Mouse (Mus musculus) cerebellum, postnatal 25 days (tissue): Measurements from ENCODE around the gene Fahd2a.
A peak's percentile ranks its signal among the peaks of the same experiment; 100 is the strongest.

Source experiments
- DNase-seq, 2 experiments: peaks; one replicate each; pipeline ENCODE4 v3.0.0; 2021; ENCODE audit warnings: mixed read lengths in 2 of 2

Fahd2a gene

DNA sequence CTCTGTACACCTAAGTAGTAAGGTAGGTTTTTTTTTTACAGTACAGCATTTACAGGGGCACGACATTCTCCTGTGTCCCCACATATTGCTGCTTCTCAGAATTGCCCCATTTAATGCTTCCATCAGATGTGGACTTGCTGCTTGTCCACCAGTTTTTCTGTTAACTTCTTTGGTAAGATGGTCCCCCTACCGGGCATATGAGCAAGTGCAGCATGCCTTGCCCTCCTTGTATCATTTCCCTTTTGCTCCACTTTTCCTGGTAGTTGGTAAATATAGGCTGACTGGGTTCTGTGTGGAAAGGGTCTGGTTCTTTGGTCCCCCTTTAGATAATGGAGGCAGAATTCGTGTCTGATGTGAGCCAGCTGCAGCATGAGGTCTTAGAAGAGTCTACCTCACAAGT is 14.1 kb downstream of the Fahd2a start:
- peak; percentile 34 to 56 for DNase-seq

DNA sequence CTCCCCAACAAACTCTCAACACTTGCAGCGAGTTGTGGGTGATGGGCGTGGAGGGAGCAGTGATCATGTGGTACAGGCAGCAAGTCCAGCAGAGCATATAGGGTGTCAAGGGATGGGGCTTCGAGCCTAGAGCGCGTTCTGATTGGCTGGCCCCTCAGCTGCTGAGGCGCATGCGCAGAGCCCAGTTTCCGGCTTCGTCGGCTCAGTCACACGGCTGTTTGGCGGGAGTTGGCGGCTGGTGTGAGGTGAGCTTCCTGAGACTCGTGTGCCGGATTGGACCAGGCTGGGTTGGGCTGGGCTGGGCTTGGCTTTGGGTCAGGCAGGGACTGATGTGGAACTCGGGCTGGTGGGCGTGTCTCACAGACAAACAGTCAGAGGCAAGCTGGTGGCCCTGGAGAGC is 19.4 kb downstream of the Fahd2a start, which contains the start of gene Gpat2:
Gene Gpat2, plus strand, starts transcription at position 223 of the 400 bp plus-strand sequence.
- DNase-seq, result no peak

DNA sequence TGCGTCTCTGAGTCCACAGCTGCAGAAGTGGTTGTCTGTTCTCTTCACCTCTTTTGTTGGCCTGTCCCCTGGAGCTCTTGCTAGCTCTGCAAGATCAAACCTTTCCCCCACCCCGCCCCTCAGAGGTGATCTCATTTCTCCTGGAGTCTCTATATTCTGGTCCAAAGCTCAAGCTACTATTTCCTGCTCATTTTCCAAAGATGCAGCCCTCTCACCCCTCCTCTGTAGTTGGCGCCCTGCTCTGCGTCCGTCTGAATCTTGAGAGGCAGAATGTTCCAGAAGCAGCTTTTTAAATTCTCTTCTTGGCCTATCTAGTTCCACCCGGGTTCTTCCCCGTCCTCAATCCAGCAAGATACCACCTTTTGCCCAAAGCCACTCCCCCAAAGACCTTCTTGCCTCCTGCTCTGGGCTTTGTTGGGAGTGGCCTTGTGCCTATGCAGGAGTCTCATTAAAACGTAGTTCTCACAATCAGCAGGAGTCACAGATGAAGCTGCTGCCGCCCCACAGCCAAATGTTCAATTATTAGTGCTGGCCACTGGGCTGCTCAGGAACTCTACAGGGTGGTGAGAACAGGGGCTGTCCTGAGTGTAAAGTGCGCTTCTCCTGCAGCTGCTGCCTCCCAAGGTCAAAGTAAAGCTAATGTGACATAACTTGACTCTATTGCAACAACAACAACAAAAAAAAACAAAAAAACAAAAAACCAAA is 25.9 kb downstream of the Fahd2a start:
- DNase-seq, result no peak

DNA sequence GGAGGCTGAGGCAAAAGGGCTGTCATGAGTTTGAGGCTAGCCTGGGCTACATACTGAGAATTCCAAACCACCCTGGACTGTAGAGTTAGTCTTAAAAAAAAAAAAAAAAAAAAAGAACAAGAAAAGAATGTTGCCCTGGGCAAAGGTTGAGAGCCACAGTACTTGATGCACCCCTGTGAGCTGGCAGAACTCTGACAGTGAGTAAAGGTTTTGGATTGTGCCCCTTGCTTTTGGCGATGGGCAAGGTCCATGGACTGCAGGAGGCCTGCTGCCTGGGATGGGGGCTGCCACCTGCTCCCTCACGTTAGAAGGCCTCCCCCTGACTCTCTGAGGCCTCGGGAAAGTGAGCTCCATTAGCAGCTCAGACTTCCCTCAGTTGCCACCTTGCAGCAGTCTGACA is 27.7 kb downstream of the Fahd2a start:
- no peak for DNase-seq

DNA sequence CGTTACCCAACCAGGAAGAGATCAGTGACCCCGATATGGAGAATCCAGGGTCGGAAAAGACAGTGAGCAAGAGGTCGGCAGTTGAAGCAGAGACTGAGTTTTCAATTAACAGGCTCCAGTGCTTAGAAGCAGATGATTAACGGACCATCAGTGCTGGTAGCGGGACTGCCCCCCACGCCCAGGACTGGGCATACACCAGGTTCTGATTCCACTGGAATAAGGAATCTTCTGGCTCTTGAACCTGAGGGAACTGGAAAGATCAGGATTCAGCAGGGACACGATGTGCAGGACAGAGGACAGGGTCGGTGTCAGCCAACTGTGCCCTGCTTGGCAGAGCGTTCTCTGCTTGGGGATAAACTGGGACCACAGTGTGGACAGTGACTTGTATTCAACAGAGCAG is 28.6 kb downstream of the Fahd2a start:
- DNase-seq, result no peak

DNA sequence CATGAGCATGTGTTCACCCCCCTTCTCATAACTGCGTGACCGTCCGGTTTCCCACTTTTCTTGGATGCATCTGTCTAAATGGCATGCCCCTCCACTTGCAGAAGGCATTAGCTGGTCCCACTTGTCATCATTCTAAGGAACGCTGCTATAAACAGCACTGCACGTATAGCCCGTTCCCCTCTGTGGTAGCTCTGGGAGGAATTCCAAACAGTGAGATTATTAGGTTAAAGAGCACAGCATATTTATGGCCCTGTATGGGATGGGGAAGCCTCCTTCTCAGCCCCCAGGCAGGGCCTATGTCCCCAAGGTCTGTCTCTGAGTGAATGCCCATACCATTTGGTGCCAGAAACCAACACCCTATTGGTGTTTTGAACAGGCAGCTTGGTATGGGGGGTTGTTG is 33.2 kb downstream of the Fahd2a start:
- DNase-seq, result no peak

DNA sequence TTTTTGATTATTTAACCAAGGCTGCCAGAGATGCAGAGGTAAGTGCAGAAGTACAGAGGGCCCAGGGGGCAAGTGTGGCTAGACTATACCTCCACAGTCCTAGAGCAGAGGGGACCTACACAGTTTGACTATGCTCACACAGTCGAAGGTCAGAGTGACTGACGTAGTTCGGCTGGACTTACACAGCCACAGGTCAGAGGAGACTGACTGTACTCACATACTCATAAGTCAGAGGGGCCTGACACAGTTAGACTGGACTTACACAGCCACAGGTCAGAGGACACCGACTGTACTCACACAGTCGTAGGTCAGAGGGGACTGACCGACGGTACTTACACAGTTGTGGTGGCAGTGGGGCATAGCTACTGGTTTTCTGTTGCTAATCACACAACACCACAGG is 45.6 kb downstream of the Fahd2a start:
- DNase-seq, result no peak

DNA sequence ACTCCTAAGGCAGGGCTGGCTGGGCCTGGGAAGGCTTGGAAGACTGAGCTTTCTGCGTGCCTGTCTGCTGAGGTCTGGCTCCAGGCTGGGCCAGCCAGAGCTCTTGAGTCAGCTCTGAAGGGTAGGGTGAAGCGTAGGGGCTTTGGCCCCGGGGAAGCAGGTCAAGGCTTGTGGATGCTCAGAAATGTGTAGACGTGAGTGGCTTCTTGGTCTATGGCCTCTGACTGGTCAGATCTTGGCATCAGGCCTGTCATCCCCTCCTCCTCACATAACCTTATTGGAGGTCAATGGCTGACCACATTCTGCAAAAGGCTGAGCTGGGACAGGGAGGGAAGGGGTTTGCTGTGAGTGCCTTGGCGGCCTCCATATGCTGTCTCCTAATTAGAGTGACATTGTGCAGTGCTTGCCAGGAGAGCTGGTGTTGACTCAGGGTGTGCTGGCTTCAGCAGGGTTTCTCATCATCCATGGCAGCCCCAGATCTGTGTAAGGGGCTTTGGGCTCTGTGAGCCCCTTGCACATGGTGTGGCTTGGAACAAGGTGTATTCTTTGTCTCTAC is 49.7 kb downstream of the Fahd2a start:
- no peak for DNase-seq

DNA sequence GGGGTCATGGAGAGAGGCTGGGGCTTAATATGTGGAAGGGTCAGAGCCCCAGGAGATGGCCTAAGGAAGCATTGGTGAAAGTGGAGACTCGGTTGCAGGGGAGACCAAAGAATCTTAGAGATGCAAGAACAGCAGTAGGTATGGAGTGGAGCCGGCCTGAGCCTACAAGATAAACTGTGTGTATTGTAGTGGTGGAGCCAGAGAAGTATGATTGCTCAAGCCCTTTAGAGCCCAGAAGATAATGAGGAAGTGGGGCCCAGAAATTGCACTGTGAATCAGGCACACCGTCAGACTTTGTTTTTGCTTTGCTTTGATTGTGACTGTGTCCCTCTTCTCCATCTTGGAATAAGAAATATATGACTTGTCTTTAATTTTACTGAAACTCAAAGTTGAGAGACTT is 53.0 kb downstream of the Fahd2a start:
- no peak for DNase-seq

DNA sequence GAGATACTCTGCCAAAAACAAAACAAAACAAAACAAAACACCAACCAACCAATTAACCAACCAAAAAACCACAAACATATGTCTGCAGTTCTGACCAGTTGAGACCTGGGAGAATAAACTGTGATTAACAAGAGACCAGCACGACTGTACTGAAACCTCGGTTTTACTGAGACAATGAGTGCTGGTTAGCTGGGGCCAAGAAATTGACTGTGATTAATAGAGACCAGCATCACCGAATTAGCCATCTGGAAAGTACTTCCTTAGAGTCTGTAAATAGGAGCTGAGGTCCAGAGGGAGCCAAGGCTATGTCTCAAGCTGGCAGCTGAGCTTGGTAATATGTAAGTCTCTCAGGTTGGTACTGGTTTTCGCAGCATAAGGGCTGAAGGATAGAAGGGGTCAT is 53.5 kb downstream of the Fahd2a start:
- DNase-seq, result no peak

DNA sequence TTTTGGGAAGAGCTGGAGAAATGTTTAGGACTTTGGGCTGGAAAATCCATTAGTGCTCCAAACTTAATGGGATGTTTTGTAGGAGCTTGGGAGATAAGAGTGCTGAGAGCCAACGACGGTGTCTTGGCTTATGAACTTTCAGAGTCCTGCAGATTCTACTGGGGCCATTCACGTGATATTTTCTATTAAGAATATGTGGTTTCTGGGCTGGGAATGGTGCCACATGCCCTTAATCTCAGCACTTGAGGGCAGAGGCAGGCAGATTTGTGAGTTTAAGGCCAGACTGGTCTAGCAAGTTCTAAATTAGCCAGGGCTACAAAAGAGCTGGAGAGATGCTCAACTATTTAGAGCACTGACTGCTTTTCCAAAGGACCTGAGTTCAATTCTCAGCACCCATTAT is 54.0 kb downstream of the Fahd2a start:
- DNase-seq, result no peak

DNA sequence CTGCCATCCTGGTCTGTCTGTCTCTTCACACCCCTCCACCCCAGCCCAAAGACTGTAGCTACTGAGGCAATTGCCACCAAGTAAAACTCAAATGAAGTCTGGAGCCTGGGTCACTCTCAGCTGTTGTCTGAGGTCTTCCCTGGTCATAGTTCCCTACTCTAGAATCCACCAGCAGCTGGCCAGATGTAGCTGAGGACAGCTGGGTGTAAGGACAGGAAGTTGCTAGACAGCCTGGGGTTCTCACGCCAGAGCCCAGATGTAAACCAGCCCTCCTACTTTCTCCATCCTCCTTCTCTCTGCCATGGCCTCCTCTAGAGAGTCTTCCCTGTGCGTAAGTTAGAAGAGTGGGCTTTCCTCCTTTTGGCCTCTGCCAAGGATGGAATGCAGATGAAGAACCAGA is 56.8 kb downstream of the Fahd2a start:
- DNase-seq, result no peak
